14 mouse cellular contexts compared by ENCODE assay signal in genomic region chr2:33814581-33814980, GRCm38 (mm10).
A peak's percentile ranks its signal among the peaks of the same experiment; 100 is the strongest.
DNase-seq lines count a peak whose midpoint lies in the region; ATAC-seq lines count a peak whose summit lies in the region.
"Had no signal": no experiment of that assay in that cellular context is flagged by ENCODE, and none has a peak within 500 bp of the region (broad histone marks: within the 10 kb centered on the region; RNA-seq: fewer than 3 reads in every experiment).

No protein-coding gene starts in this region.

- H3K27ac ChIP-seq in embryonic facial prominence, embryonic 12.5 days, result peak overlapping the region; percentile 79
- H3K27ac ChIP-seq in hindbrain, embryonic 13.5 days, result peak overlapping the region; percentile 40
- H3K27ac ChIP-seq in limb, embryonic 15.5 days, result peak overlapping the region; percentile 88
- H3K27ac ChIP-seq: liver, embryonic 14.5 days had no signal

- H3K4me1 ChIP-seq in embryonic facial prominence, embryonic 12.5 days, result peaks cover 50% of the 10 kb centered on the region
- peaks cover 81% of the 10 kb centered on the region for H3K4me1 ChIP-seq in hindbrain, embryonic 13.5 days (replicated peaks)
- H3K4me1 ChIP-seq in limb, embryonic 15.5 days, result peaks cover 73% of the 10 kb centered on the region

- WGBS in embryonic facial prominence, embryonic 12.5 days, result 48% methylated on average over 8 of the region's 8 CpGs
- 57% methylated on average over 8 of the region's 8 CpGs for WGBS in hindbrain, embryonic 13.5 days
- 28% methylated on average over 8 of the region's 8 CpGs for WGBS in limb, embryonic 15.5 days

- no peak for ATAC-seq in embryonic facial prominence, embryonic 12.5 days (ENCODE audit: insufficient number of reproducible peaks, insufficient read depth, low FRiP score, low TSS enrichment)
- ATAC-seq in hindbrain, embryonic 13.5 days (ENCODE audit: low FRiP score), result no peak
- ATAC-seq in limb, embryonic 15.5 days (ENCODE audit: insufficient number of reproducible peaks, low FRiP score, low TSS enrichment, low read depth), result peak; percentile 78

- H3K9me3 ChIP-seq in embryonic facial prominence, embryonic 12.5 days, result no peaks in the 10 kb centered on the region
- H3K9me3 ChIP-seq in hindbrain, embryonic 13.5 days, result no peaks in the 10 kb centered on the region
- H3K9me3 ChIP-seq in limb, embryonic 15.5 days, result no peaks in the 10 kb centered on the region
- H3K9me3 ChIP-seq: G1E had no signal

- no peak overlapping the region for H3K4me2 ChIP-seq in embryonic facial prominence, embryonic 12.5 days (replicated peaks)
- H3K4me2 ChIP-seq in hindbrain, embryonic 13.5 days, result no peak overlapping the region
- H3K4me2 ChIP-seq in limb, embryonic 15.5 days, result no peak overlapping the region
- H3K4me2 ChIP-seq: heart, embryonic 11.5 days had no signal

- peak; percentile 71 for DNase-seq in left cerebral cortex, postnatal 4 days
- no peak for DNase-seq in left cerebral cortex, postnatal 14 days (ENCODE audit: low spot score in 2 of 2)
- DNase-seq in urinary bladder, adult 2 months (ENCODE audit: low spot score), result no peak
- DNase-seq in layer of hippocampus, postnatal 36 days, result no peak
- DNase-seq in embryo, embryonic 9.5 days (ENCODE audit: extremely low spot score), result no peak
- DNase-seq: gastrocnemius, postnatal 10 days; heart, postnatal 36 days; kidney, adult 11 months had no signal

- intact Hi-C loops in left cerebral cortex, postnatal 4 days (cut with DNase I), result no loop called here
- intact Hi-C loops in left cerebral cortex, postnatal 14 days (cut with DNase I), result no loop called here

- H3K9ac ChIP-seq in embryonic facial prominence, embryonic 12.5 days, result no peak overlapping the region
- H3K9ac ChIP-seq in hindbrain, embryonic 13.5 days, result peak overlapping the region; percentile 24; the same call in 1 of the 2 replicates
- no peak overlapping the region for H3K9ac ChIP-seq in limb, embryonic 15.5 days
- H3K9ac ChIP-seq: liver, embryonic 14.5 days had no signal

- no peaks in the 10 kb centered on the region for H3K27me3 ChIP-seq in embryonic facial prominence, embryonic 12.5 days
- no peaks in the 10 kb centered on the region for H3K27me3 ChIP-seq in hindbrain, embryonic 13.5 days
- no peaks in the 10 kb centered on the region for H3K27me3 ChIP-seq in limb, embryonic 15.5 days

- H3K36me3 ChIP-seq in embryonic facial prominence, embryonic 12.5 days, result peaks cover 17% of the 10 kb centered on the region
- H3K36me3 ChIP-seq in hindbrain, embryonic 13.5 days, result peaks cover 25% of the 10 kb centered on the region
- H3K36me3 ChIP-seq in limb, embryonic 15.5 days, result peaks cover 10% of the 10 kb centered on the region

- no peak overlapping the region for H3K4me3 ChIP-seq in embryonic facial prominence, embryonic 12.5 days
- H3K4me3 ChIP-seq in hindbrain, embryonic 13.5 days, result no peak overlapping the region
- no peak overlapping the region for H3K4me3 ChIP-seq in limb, embryonic 15.5 days
